Mouse (Mus musculus) CD8-positive naive resting alpha-beta T cell, adult 2 months (primary cell): ENCODE data around the gene Tpm3-rs7.
"Not testable (repeated sequence)": the region's sequence is repeated elsewhere in the genome, so short reads cannot be mapped to it uniquely, and the experiment has no call there.

Experiments
- DNase-seq, 2 experiments: peaks; one replicate each; pipeline ENCODE4 v3.0.0; 2022; ENCODE audit warnings: low read depth in 2 of 2, low spot score in 2 of 2

Gene Tpm3-rs7

GRCm38 (mm10) chr14:113314499-113314898 lies at the start of gene Tpm3-rs7:
Gene Tpm3-rs7, plus strand, starts transcription at chr14:113314608.
- not testable (repeated sequence) for DNase-seq

GRCm38 (mm10) chr14:113317023-113317422 lies 2.6 kb downstream of the Tpm3-rs7 start:
- no peak for DNase-seq

- no peak for DNase-seq
Measured at GRCm38 (mm10) chr14:113363361-113363760, 49.0 kb downstream of the Tpm3-rs7 start.
